Mouse (Mus musculus) hematopoietic multipotent progenitor cell, adult 10-12 weeks (in vitro differentiated cells): ENCODE measurements around the gene Diras1. TPM values are rescaled to one million over a fixed set of nuclear protein-coding genes. Genes with fewer than 3 reads are reported as not detected.

ENCODE experiments used
- polyA plus RNA-seq: library from polyadenylated mRNA; stranded (reverse); fragments of >175 nt; gene quantifications from 2 replicates; pipeline ENCODE4 v1.2.3, GENCODE M21; 2012; ENCODE audit warnings: low replicate concordance

The Diras1 gene
- not detected in 2 replicates for polyA plus RNA-seq

DNA sequence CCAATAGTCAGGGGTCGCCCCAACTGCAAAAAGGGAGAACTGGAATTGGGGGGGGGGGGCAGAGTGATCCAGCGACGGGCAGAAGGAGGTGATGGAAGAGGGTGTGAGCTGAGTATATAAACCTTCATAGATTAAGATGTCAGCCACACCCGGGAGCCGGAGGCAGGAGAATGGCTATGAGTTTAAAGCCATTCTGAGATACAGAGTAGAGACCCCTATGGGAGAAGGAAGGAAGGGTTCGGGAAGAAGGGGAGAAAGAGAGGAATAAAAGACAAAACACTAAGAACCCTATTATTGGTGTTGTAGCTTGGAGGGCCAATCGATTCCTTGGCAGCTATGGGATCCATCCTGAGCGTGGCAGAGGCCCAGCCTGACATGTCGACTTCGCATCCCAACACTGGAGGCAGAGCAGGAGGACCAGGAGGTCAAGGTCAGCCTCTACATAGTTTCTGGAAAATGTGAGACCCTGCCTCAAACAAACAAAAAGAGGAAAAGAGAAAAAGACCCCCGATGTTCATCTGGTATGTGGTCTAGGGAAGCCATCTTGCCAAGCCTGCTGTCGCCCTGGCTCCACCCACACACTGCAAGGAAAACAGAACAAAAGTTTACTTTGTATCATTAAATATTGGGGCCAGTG, at the start of gene Diras1:
Gene Diras1, minus strand, starts transcription at position 24 of the 637 bp plus-strand sequence.

DNA sequence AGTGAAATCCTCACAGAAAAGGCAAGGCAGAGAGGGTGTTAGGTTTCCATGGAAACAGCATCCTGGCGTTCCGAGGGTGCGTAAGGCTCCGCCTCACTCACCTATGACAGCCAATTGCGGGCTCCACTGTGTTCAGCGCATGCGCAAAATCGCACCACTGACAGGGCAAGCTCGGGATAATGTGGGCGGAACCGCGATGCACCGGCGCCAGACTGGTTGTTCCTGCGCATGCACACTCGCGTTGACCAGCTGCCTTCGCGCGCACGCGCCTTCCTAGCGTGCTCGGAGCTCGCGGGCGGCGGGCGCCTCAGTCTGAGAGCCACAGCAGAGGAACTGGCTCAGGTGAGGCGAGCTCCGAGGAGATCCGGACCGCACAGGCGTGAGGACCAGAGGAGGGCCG, 44.4 kb upstream of the Diras1 start, which contains the start of gene Thop1:
Gene Thop1, plus strand, starts transcription at position 200 of the 400 bp plus-strand sequence.

DNA sequence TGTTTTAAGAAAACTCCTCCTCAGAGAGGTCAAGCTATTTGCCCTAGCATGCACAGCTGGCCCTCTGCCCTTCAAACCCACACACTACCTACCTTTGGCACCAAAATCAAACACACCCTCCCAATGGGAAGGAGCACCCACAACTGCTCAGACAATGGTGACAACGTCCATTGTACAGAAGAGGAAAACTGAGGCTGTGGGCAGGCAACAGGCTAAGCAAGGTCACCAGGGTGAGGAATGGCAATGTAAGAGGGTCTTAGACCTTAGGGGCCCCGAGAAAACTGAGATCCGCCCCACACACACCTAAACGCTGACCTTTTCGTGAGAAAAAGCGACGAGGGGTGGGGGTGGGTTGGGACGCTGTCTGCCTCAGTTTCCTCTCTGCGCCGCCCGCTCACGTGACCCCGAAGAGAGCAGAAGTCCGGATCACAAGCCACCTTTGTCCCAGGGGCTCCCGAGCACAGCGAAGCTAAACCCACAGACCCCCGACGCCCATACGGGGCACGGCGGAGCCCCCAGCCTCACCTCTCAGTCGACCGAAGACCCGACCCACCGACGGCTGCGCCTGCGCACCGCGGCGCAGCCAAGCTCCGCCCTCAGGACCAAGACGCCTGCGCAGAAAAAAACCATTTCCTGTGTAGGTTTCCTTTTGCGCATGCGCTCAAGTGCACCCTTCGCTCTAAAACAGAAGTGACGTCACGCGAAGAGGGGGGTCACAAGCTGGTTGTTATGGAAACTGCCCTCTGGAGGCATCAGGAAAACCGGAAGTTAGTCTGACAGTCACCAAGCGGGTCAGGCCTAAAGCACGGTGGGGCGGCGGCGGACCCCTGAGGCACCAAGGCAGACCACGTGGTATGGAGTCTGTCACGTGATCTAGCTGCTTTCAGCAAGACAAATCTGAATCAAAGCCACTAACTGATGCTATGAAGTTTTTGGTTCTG, 34.4 kb upstream of the Diras1 start, which contains the start of gene Sgta:
Gene Sgta, minus strand, starts transcription at position 579 of the 941 bp plus-strand sequence.

DNA sequence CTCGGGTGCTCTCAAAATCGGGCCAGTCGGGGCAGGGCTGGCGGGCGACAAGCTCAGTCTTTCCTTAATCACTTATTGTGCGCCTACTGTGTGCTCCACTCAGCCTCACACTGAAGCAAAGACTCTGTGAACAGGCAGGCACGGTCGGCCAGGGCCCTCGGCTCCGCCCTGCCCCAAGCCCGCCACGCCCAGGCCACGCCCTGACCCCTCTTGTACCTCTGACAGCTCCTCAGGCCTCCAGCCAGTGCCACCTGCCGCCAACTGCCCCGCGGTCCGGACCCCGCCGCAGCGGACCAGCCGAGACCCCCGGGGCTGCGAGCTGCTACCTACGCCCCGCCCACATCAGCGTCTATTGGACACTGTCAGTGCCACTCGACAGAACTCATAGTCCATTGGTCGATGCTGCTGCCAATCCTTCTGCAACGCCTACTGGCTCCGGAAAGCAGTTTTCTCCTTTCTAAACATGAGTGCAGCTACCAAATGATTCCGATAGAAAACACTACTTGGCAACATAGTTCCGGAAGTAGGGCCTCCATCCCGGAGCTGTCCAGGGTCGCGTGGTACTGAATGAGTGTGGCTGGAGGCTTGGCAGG, 11.6 kb upstream of the Diras1 start, which contains the start of gene Slc39a3:
Gene Slc39a3, minus strand, starts transcription at position 439 of the 593 bp plus-strand sequence.

DNA sequence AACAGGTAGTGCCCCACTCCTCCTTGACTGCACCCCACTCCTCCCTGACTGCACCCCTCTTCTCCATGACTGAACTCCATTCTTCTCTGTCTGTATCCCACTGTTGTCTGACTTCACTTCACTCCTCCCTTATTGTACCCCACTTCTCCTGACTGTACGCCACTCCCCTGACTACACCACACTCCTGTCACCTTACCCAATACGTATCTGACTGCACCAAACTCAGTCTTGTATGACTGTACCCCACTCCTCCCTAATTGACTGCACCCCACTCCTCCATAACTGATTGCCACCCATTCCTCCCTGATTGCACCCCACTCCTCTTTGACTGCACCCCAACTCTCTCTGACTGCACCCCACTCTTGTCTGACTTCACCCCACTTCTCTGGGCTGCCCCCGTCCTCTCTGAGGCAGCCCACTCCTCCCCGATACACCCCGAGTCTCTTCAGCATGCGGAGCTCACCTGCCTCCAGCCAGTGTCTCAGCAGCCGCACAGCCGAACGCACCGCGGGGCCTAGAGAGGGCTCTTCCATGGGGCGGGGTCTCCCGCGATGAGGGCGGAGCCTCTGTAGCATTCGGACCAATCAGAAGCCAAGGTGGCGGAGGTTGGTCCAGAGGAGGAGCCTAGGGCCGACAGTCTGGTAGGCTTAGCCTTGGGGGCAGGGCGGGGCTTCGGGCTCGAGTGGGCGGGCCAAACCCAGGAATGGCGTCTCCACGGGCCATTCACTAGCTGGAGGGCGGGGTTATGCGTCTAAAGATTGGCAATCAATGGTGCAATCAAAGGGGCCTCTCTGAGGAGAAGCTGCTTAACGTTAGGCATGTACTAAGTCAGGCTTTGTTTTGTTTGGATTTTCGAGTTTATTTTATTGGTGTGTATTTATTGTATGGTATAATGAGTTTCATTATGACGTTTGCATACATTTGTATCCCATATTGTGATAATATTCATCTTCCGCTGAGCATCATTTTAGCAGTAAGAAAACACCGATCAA, 10.8 kb downstream of the Diras1 start, which contains the start of gene Gng7:
Gene Gng7, minus strand, starts transcription at position 553 of the 992 bp plus-strand sequence.

Other genes with a start within 250 kb of the Diras1 start
- 321 and 932 TPM in 2 replicates for gene Sf3a2, start 227.5 kb downstream of the Diras1 start, polyA plus RNA-seq
- gene Plekhj1, start 227.0 kb downstream of the Diras1 start, polyA plus RNA-seq = 209 and 238 TPM in 2 replicates
- gene Amh, start 220.4 kb downstream of the Diras1 start, polyA plus RNA-seq = 1.1 and 3.0 TPM in 2 replicates
- not detected in 2 replicates for gene Jsrp1, start 212.2 kb downstream of the Diras1 start, polyA plus RNA-seq
- 1,467 and 1,742 TPM in 2 replicates for gene Oaz1, start 199.0 kb downstream of the Diras1 start, polyA plus RNA-seq
- 0.04 TPM in 1 of 2 replicates, not detected in the other for gene Lingo3, start 181.6 kb downstream of the Diras1 start, polyA plus RNA-seq
- gene Lsm7, start 170.5 kb downstream of the Diras1 start, polyA plus RNA-seq = 51.6 and 117 TPM in 2 replicates
- 75.7 and 79.0 TPM in 2 replicates for gene Sppl2b, start 170.4 kb downstream of the Diras1 start, polyA plus RNA-seq
- not detected in 2 replicates for gene Tmprss9, start 153.8 kb downstream of the Diras1 start, polyA plus RNA-seq
- gene Timm13, start 124.7 kb downstream of the Diras1 start, polyA plus RNA-seq = 115 and 162 TPM in 2 replicates
- 14.5 and 18.6 TPM in 2 replicates for gene Lmnb2, start 107.4 kb downstream of the Diras1 start, polyA plus RNA-seq
- 32.8 and 53.4 TPM in 2 replicates for gene Gadd45b, start 95.6 kb downstream of the Diras1 start, polyA plus RNA-seq
- 0.51 and 0.75 TPM in 2 replicates for gene Gng7, start 10.7 kb downstream of the Diras1 start, polyA plus RNA-seq
- 20.4 and 23.3 TPM in 2 replicates for gene Slc39a3, start 11.8 kb upstream of the Diras1 start, polyA plus RNA-seq
- 104 and 170 TPM in 2 replicates for gene Sgta, start 34.5 kb upstream of the Diras1 start, polyA plus RNA-seq
- 20.3 and 22.9 TPM in 2 replicates for gene Thop1, start 44.4 kb upstream of the Diras1 start, polyA plus RNA-seq
- gene Creb3l3, start 73.2 kb upstream of the Diras1 start, polyA plus RNA-seq = 0.24 and 0.30 TPM in 2 replicates
- gene Map2k2, start 80.3 kb upstream of the Diras1 start, polyA plus RNA-seq = 241 and 608 TPM in 2 replicates
- 198 and 333 TPM in 2 replicates for gene Zbtb7a, start 109.6 kb upstream of the Diras1 start, polyA plus RNA-seq
- gene Pias4, start 142.3 kb upstream of the Diras1 start, polyA plus RNA-seq = 72.6 and 164 TPM in 2 replicates
- gene Eef2, start 151.0 kb upstream of the Diras1 start, polyA plus RNA-seq = 495 and 2,413 TPM in 2 replicates
- gene Dapk3, start 157.3 kb upstream of the Diras1 start, polyA plus RNA-seq = 53.4 and 152 TPM in 2 replicates
- 0.09 TPM in 1 of 2 replicates, not detected in the other for gene 4930442H23Rik, start 158.2 kb upstream of the Diras1 start, polyA plus RNA-seq
- not detected in 2 replicates for gene Nmrk2, start 176.4 kb upstream of the Diras1 start, polyA plus RNA-seq
- gene Atcay, start 205.2 kb upstream of the Diras1 start, polyA plus RNA-seq = 0.53 and 0.94 TPM in 2 replicates
- 4.0 and 8.6 TPM in 2 replicates for gene Zfr2, start 207.5 kb upstream of the Diras1 start, polyA plus RNA-seq
- 31.4 and 107 TPM in 2 replicates for gene Matk, start 227.3 kb upstream of the Diras1 start, polyA plus RNA-seq
- 314 and 329 TPM in 2 replicates for gene Mrpl54, start 241.3 kb upstream of the Diras1 start, polyA plus RNA-seq
- gene Apba3, start 241.3 kb upstream of the Diras1 start, polyA plus RNA-seq = 70.4 and 133 TPM in 2 replicates